Mouse (Mus musculus) MN1 (cell line): Measurements from ENCODE around the gene Amer2.

ENCODE experiments used
- DNase-seq: peaks from one replicate; pipeline ENCODE4 v3.0.0-alpha.2; 2016; ENCODE audit warnings: low spot score

Amer2 gene

GRCm38 (mm10) chr14:60386591-60387501 lies 13.8 kb downstream of the Amer2 start:
- DNase-seq, result no peak

DNA sequence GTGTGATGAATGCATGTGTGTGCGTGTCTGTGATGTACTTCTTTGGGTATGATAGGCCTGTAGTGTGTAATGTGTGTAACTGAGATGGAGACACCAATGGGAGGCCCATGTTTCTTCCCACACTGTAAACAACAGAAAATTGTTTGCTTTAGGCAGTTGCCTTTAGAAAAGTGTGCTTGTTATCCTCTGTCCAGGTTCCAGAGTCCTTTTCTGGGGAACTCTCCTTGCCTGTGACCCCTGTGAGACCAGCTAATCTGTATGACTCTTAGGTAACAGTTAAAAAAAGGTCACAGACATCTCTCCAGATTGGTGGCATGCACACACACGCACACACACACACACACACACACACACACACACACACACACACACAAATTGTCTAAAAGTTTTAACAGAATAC lies 15.3 kb downstream of the Amer2 start:
- DNase-seq, result no peak

DNA sequence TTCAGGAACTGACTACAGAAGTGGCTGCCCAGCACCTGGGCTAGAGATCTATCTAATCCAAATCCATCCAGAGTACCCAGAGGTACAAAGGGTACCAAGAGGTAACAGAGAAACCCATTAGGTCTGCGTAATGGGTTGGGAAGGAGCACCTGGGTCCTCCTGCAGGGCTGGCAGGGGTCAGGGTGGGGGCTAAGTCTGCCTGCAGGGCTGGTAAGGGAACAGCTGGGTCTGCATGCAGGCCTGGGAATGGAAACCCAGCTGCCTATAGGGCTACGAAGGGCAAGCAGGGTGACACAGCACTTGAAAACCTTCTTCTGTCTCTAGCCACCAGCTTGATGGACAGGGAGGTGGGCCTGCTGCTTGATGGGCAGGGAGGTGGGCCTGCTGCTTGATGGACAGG lies 19.1 kb downstream of the Amer2 start:
- no peak for DNase-seq

DNA sequence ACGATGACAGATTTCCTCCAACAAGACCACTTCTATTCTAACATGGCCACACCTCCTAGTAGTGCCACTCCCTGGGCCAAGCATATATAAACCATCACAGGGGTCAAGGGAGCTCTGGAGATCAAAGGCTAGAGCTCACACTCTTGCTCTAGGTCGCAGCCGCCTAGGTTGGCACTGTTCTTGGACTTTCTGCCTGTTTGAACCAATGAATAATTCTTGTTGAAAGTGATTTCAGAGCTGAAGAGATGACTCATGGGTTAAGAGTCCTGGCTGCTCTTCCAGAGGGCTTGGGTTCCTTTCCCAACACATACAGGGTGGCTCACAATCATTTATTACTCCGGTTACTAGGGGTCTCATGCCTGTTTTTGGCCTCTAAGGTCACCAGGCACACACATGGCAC lies 24.3 kb downstream of the Amer2 start:
- no peak for DNase-seq

DNA sequence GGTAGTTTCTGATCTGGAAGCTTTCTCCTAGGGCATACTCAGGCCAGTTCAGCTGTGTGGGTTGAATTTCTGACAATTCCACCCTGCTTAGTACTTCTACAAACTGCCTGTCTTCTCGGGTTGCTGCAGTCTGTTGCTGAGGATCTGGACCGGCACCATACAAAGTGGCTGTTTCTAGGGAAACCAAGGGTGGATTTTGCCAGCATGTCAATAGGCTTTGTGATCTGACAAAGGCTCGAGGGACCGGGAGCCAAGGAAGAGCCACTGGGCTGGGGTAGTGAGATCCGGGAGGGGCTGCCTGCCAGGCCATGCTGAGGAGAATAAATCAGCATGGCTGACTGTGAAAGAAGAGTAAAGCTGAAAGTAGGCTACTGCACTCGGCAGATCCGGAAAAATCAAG lies 25.8 kb downstream of the Amer2 start:
- no peak for DNase-seq

DNA sequence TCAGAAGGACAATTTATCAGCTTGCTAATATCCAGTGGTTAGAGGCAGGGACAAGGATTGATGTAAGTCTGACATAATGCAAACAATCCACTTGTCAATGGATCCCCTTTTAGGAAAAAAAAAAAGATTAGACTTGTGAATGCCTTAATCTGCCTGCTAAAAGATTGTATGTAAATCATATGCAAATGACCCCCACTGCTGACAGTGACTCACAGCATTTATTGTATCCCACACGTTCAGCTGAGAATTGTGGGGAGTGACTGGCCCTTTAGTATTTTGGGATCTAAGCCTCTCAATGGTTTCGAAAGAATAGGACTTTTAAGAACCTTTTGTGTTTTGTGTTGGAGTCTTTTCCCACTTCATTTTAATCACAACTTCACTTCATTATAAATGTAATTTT lies 30.2 kb downstream of the Amer2 start:
- no peak for DNase-seq

GRCm38 (mm10) chr14:60405829-60406228 lies 32.8 kb downstream of the Amer2 start:
- no peak for DNase-seq

GRCm38 (mm10) chr14:60406543-60406942 lies 33.5 kb downstream of the Amer2 start:
- DNase-seq, result no peak

- DNase-seq, result no peak
Observed at GRCm38 (mm10) chr14:60407319-60407718, 34.3 kb downstream of the Amer2 start.

DNA sequence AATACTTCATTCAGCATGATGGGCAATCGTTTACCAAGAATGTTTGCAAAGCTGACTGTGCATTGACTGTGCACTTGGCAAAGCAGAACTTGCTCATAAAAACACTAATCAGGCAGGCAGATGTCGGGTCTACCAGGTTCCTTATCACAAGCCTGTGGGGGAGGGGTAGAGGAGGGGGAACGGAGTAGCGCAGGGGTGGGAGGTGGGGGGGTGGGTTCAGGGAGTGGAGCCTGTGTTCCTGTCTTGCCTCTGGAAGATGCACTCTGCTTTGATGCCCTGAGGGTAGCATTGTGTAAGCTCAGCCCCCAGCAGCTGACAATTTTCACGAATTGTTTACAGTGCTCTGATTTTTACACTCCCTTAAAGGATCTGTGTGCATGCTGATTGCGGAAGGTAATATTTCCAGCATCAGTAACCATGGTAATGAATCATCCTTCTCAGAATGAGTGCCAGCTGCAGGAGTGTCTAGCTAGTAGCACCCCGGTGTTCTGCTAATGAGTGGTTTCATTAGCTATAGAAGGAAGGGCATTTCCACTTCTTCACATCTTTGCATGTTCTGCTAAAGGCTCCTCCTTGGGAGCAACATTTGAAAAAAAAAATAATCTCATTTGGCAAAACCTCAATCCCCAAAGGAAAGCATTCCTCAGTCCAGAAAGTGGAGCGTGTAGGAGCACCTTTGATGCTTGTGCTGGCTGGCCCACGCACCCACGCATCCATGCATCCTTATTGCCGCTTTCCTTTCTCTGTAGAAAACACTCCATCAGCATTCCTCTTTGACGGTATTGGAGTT lies 36.8 kb downstream of the Amer2 start:
- no peak for DNase-seq

GRCm38 (mm10) chr14:60411229-60411628 lies 38.2 kb downstream of the Amer2 start:
- DNase-seq, result no peak

- DNase-seq, result no peak
Observed at GRCm38 (mm10) chr14:60414691-60415090, 41.6 kb downstream of the Amer2 start.

DNA sequence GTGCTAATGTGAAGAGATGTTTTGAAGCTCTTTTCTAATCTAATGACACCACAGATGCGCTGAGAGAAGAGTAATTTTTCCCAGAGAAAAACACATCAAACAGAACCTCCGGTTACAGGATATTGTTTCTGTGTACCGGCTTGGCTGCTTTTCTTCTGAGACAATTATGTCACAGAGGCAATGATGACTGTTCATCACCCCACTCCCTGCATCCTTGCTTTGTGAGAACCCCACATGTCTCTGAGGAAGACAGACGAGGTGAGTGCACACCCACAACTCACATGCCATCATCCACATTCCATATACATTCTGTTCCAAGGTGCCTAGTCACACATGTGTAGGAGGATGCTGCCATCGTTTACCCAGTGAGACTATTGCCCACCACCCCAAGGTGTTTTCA lies 44.9 kb downstream of the Amer2 start:
- DNase-seq, result no peak

DNA sequence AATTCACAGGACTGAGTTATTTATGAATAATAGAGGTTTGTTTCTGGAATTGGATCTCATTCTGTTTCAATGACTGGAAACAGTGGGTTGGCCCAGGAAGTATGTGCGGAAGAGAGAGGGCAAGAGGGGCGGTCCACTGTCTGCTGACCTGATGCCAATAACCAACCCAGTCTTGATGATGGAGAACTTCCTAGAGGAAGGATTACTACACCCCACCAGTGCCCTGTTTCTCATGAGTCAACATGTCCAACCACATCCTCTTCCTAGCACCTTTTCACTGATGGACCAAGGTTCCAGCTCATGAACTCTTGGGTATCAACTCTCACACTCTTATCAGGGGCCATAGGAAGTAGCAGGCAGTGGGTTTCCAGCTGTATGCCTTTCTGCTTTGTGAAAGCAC lies 49.9 kb downstream of the Amer2 start:
- DNase-seq, result no peak

- no peak for DNase-seq
Observed at GRCm38 (mm10) chr14:60424174-60424573, 51.1 kb downstream of the Amer2 start.

GRCm38 (mm10) chr14:60425553-60425952 lies 52.5 kb downstream of the Amer2 start:
- DNase-seq, result no peak

- no peak for DNase-seq
Observed at GRCm38 (mm10) chr14:60427896-60428295, 54.8 kb downstream of the Amer2 start.

- no peak for DNase-seq
Observed at GRCm38 (mm10) chr14:60429513-60429912, 56.5 kb downstream of the Amer2 start.

DNA sequence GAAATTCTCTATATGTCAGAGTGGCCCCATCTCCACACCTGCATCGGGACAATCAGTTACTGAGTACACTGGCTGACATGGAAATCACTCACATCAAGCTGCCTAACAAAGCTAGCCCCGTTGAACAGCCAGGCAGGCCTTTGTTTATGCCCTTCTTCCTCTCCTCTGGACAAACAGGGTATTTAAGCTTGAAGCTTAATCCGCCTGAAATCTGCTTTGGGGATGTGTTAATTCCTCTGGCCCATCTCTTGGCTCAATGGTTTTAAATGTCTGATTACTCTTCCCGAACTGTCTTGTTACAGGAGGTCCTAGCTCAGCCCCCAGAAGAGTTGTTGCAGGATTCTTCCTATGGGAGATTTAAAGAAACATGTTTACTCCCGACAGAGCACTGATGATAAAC lies 58.5 kb downstream of the Amer2 start:
- no peak for DNase-seq

- DNase-seq, result no peak
Observed at GRCm38 (mm10) chr14:60432136-60432535, 59.1 kb downstream of the Amer2 start.

- no peak for DNase-seq
Observed at GRCm38 (mm10) chr14:60435515-60435914, 62.5 kb downstream of the Amer2 start.

DNA sequence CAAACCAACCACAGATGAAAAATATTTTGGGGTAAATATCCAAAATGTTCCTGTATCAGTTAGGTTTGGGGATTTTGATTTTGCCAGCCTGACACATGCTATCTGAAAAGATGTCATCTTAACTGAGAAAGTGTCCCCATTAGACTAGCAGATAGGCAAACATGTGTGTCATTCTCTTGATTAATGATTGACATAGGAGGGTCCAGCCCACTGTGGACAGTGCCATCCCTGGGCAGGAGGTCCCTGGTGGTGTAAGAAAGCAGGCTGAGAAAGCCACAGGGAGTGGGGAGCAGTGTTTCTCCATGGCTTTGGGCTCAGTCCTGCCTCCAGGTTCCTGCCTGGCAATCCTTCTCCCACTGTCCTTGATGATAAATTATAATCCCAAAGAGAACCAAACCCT lies 63.3 kb downstream of the Amer2 start:
- no peak for DNase-seq
